Mouse (Mus musculus) megakaryocyte progenitor cell, adult 5-6 weeks (primary cell): ENCODE results near the gene Bex1. TPM values are rescaled to one million over a fixed set of nuclear protein-coding genes. Genes with fewer than 3 reads are reported as not detected.

Experiments used
- ATAC-seq: replicated peaks from 2 replicates; pipeline ENCODE4 v1.8.0; 2016; ENCODE audit warnings: mild to moderate bottlenecking, moderate TSS enrichment, inconsistent platforms; ENCODE audit not compliant: poor library complexity
- total RNA-seq, 2 experiments: library from RNA; stranded (forward) in 1 of 2; stranded (reverse) in 1 of 2; fragments of 157-497, 149-512 nt in 1 of 2; fragments of 200-1000 nt in 1 of 2; gene quantifications; 2 replicates each; pipeline versions ENCODE4 v1.2.3 to v1.2.4; 2015 to 2017

Gene Bex1
- total RNA-seq, 2 experiments from 2014 or later, result 1.8 to 1.9 TPM

GRCm38 (mm10) chrX:136172118-136172551, 43.2 kb downstream of the Bex1 start, which contains the start of gene Tceal8:
Gene Tceal8 (minus strand): TSS chrX:136172342.
- peak; percentile 98 for ATAC-seq

- ATAC-seq, result peak; percentile 35
Observed at GRCm38 (mm10) chrX:136171189-136172117, 43.9 kb downstream of the Bex1 start.

GRCm38 (mm10) chrX:136170625-136171024, 44.7 kb downstream of the Bex1 start:
- ATAC-seq, result no peak

Other genes starting within 250 kb of the Bex1 start
- 1.2 and 1.7 TPM in 2 replicates for gene Arxes2, start 221.7 kb downstream of the Bex1 start, total RNA-seq (2015)
- 0.71 and 1.0 TPM in 2 replicates for gene Arxes2, start 221.7 kb downstream of the Bex1 start, total RNA-seq (2017)
- not detected in 2 replicates for gene Arxes1, start 182.1 kb downstream of the Bex1 start, total RNA-seq (2015)
- not detected in 2 replicates for gene Arxes1, start 182.1 kb downstream of the Bex1 start, total RNA-seq (2017)
- not detected in 2 replicates for gene Bex2, start 147.3 kb downstream of the Bex1 start, total RNA-seq (2015)
- 0.37 and 0.62 TPM in 2 replicates for gene Bex2, start 147.3 kb downstream of the Bex1 start, total RNA-seq (2017)
- gene Nxf3, start 130.3 kb downstream of the Bex1 start, total RNA-seq (2015), result not detected in 2 replicates
- not detected in 2 replicates for gene Nxf3, start 130.3 kb downstream of the Bex1 start, total RNA-seq (2017)
- gene Bex4, start 76.5 kb downstream of the Bex1 start, total RNA-seq (2015), result 7.7 and 8.3 TPM in 2 replicates
- gene Bex4, start 76.5 kb downstream of the Bex1 start, total RNA-seq (2017), result 7.4 and 17.7 TPM in 2 replicates
- 64.8 and 74.3 TPM in 2 replicates for gene Tceal8, start 43.2 kb downstream of the Bex1 start, total RNA-seq (2015)
- gene Tceal8, start 43.2 kb downstream of the Bex1 start, total RNA-seq (2017), result 109 and 113 TPM in 2 replicates
- 0.27 and 0.64 TPM in 2 replicates for gene Tceal5, start 11.6 kb downstream of the Bex1 start, total RNA-seq (2015)
- gene Tceal5, start 11.6 kb downstream of the Bex1 start, total RNA-seq (2017), result 1.00 TPM in 1 of 2 replicates, not detected in the other
- gene Tceal7, start 734 bp downstream of the Bex1 start, total RNA-seq (2015), result not detected in 2 replicates
- not detected in 2 replicates for gene Tceal7, start 734 bp downstream of the Bex1 start, total RNA-seq (2017)
- 115 and 121 TPM in 2 replicates for gene Tceal9, start 29.6 kb upstream of the Bex1 start, total RNA-seq (2015)
- 184 and 204 TPM in 2 replicates for gene Tceal9, start 29.6 kb upstream of the Bex1 start, total RNA-seq (2017)
- gene Bex3, start 54.7 kb upstream of the Bex1 start, total RNA-seq (2015), result 145 and 158 TPM in 2 replicates
- gene Bex3, start 54.7 kb upstream of the Bex1 start, total RNA-seq (2017), result 96.6 and 102 TPM in 2 replicates